Mouse (Mus musculus) CH12.LX (cell line): ENCODE data around the gene Dhrs11.

Experiments used
- BHLHE40 ChIP-seq: IDR thresholded peaks from 2 replicates; pipeline ENCODE4 v1.6.1; 2011; ENCODE audit warnings: mild to moderate bottlenecking, low read depth, low read length, improper control_type of control experiment
- CHD2 ChIP-seq: IDR thresholded peaks from 2 replicates; pipeline ENCODE4 v1.6.1; 2011; ENCODE audit warnings: low read length, improper control_type of control experiment
- CTCF ChIP-seq, 2 experiments: IDR thresholded peaks in 1 of 2; conservative IDR thresholded peaks in 1 of 2; 2 replicates each; pipeline ENCODE4 v1.5.1; 2011 to 2012; ENCODE audit warnings: low read depth in 2 of 2, low read length in 2 of 2, improper control_type of control experiment in 1 of 2, inconsistent platforms in 1 of 2, mild to moderate bottlenecking in 1 of 2, moderate library complexity in 1 of 2
- EP300 ChIP-seq: IDR thresholded peaks from 2 replicates; pipeline ENCODE4 v1.6.1; 2011; ENCODE audit warnings: low read length, improper control_type of control experiment
- ETS1 ChIP-seq: conservative IDR thresholded peaks from 2 replicates; pipeline ENCODE4 v1.6.1; 2012; ENCODE audit warnings: low read depth, mild to moderate bottlenecking, inconsistent platforms, low read length, improper control_type of control experiment, moderate library complexity
- GABPA ChIP-seq: IDR thresholded peaks from 2 replicates; pipeline ENCODE4 v1.6.1; 2012; ENCODE audit warnings: low read depth, low read length, improper control_type of control experiment, inconsistent platforms; ENCODE audit not compliant: insufficient replicate concordance
- IRF4 ChIP-seq: IDR thresholded peaks from 2 replicates; pipeline ENCODE4 v1.6.1; 2014; ENCODE audit warnings: low read depth, mild to moderate bottlenecking, inconsistent platforms, low read length, improper control_type of control experiment
- MAZ ChIP-seq: IDR thresholded peaks from 2 replicates; pipeline ENCODE4 v1.6.1; 2012; ENCODE audit warnings: low read depth, mild to moderate bottlenecking, inconsistent platforms, low read length, improper control_type of control experiment, moderate library complexity
- NELFE ChIP-seq: IDR thresholded peaks from 2 replicates; pipeline ENCODE4 v1.6.1; 2011; ENCODE audit warnings: low read depth, low read length, improper control_type of control experiment
- NRF1 ChIP-seq: IDR thresholded peaks from 2 replicates; pipeline ENCODE4 v1.6.1; 2014; ENCODE audit warnings: low read depth, mild to moderate bottlenecking, inconsistent platforms, low read length, improper control_type of control experiment, moderate library complexity
- POLR2A ChIP-seq: IDR thresholded peaks from 2 replicates; pipeline ENCODE4 v1.6.1; 2011; ENCODE audit warnings: low read depth, mild to moderate bottlenecking, improper control_type of control experiment, low read length
- RAD21 ChIP-seq: IDR thresholded peaks from 2 replicates; pipeline ENCODE4 v1.6.1; 2011; ENCODE audit warnings: low read depth, mild to moderate bottlenecking, low read length, improper control_type of control experiment, moderate library complexity
- SMC3 ChIP-seq: IDR thresholded peaks from 2 replicates; pipeline ENCODE4 v1.6.1; 2011; ENCODE audit warnings: low read depth, low read length, improper control_type of control experiment
- TBP ChIP-seq: conservative IDR thresholded peaks from 2 replicates; pipeline ENCODE4 v1.6.1; 2011; ENCODE audit warnings: low read depth, low read length, improper control_type of control experiment

- TF ChIP-seq EP300, result no peak
- TF ChIP-seq ETS1, result no peak
- no peak for TF ChIP-seq CTCF (conservative IDR thresholded peaks at IDR 0.05 in 1 of 2, IDR thresholded peaks at IDR 0.05 in 1 of 2; ENCODE audit: low read depth in 2 of 2, low read length in 2 of 2)
- TF ChIP-seq IRF4, result no peak
- no peak for TF ChIP-seq POLR2A
- TF ChIP-seq RAD21, result no peak
- TF ChIP-seq TBP, result no peak
- TF ChIP-seq SMC3, result no peak
- no peak for TF ChIP-seq NRF1
- TF ChIP-seq CHD2, result no peak
- TF ChIP-seq NELFE, result no peak
- no peak for TF ChIP-seq BHLHE40
- no peak for TF ChIP-seq MAZ
- TF ChIP-seq GABPA, result no peak
Observed at GRCm38 (mm10) chr11:84865268-84865667, 36.5 kb upstream of the Dhrs11 start.
